Mouse (Mus musculus): Measurements from ENCODE around the gene AI467606. TPM values are rescaled to one million over a fixed set of nuclear protein-coding genes. Genes with fewer than 3 reads are reported as not detected.

Gene AI467606
- total RNA-seq, 2 experiments from 2014 or later: 1.2 to 1.4 TPM

GRCm38 (mm10) chr7:127090154-127091113 lies 725 bp upstream of the AI467606 start:
- DNase-seq (ENCODE audit: low spot score in 2 of 2): no peak
- intact Hi-C loops (cut with DNase I): no loop called here

DNA sequence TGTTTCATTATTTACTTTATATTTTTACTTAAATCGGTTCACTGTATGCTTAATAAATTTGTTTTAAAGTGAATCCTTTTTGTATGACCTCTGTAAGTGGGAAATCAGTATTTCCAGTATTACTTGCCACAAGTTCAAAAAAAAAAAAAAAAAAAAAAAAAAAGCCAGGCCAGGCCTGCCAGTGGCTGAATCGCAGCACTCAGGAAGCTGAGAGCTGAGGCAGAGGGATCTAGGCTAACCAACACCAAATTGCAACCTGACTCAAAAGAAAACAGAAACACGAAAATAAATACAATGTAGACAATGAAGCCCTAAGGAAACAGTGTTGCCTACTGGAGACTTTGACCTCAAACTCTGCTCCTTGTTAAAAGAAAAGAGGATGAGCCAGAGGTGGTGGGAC lies 2.8 kb downstream of the AI467606 start:
- intact Hi-C loops (cut with DNase I): no loop called here

GRCm38 (mm10) chr7:127096456-127096855 lies 5.3 kb downstream of the AI467606 start:
- DNase-seq (ENCODE audit: low spot score in 2 of 2): no peak
- intact Hi-C loops (cut with DNase I): loop anchor here (5.0 kb wide), 1 partner anchor 39 kb away; no protein-coding TSS in a partner anchor

More for the DNA sequence above, 2.8 kb downstream of the AI467606 start:
- no peak for DNase-seq (ENCODE audit: low spot score in 2 of 2)

DNA sequence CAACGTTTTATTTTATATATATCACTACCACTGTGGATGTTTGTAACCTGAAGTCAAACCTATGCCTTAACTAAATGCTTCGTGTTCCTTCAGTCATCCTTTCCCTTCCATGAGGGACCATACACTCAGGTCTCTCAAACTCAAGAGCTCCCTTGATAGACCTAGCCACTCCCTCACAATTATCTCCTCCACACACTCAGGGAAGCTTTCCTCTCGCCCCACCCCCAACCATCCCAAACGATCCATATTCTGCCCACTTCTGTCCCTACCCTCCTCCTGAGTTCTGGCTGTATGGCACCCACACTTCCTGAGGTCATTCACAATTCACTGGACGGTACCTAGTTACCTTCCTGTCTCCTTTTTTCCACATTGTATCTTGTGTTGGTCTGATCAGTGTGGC lies 7.4 kb downstream of the AI467606 start:
- intact Hi-C loops (cut with DNase I): loop anchor here (5.0 kb wide), 1 partner anchor 41 kb away; no protein-coding TSS in a partner anchor
- DNase-seq (ENCODE audit: low spot score in 2 of 2): no peak

- DNase-seq (ENCODE audit: low spot score in 2 of 2): no peak
- intact Hi-C loops (cut with DNase I): loop anchor here (5.0 kb wide), 1 partner anchor 42 kb away; no protein-coding TSS in a partner anchor
Measured at GRCm38 (mm10) chr7:127098950-127099349, 7.8 kb downstream of the AI467606 start.

- no peak for DNase-seq (ENCODE audit: low spot score in 2 of 2)
- intact Hi-C loops (cut with DNase I): loop anchor here (5.0 kb wide), 1 partner anchor 42 kb away; no protein-coding TSS in a partner anchor
Measured at GRCm38 (mm10) chr7:127099528-127099927, 8.4 kb downstream of the AI467606 start.

GRCm38 (mm10) chr7:127101451-127102016 lies 10.4 kb downstream of the AI467606 start:
- intact Hi-C loops (cut with DNase I): loop anchor here (5.0 kb wide), 2 partner anchors 59 to 114 kb away; partner anchors contain the start of gene Kif22
- no peak for DNase-seq (ENCODE audit: low spot score in 2 of 2)

DNA sequence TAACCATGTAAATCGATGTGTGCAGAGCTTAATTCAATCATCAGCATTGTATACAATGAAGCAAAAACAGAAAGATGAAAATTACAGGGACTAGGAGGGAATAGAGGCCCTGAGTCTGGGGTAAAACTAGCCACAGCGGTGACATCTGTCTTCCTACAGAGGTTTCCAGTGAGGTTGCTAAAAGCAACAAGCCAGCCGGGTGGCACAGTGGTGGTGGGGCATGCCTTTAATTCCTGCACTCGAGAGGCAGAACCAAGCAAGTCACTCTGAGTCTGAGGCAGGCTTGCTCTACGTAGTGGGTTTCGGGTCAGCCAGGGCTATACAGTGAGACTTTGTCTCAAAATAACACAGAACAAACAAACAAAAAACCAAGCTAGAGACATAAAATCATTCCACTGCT lies 11.0 kb downstream of the AI467606 start:
- DNase-seq (ENCODE audit: low spot score in 2 of 2): no peak
- intact Hi-C loops (cut with DNase I): loop anchor here (5.0 kb wide), 2 partner anchors 60 to 115 kb away; partner anchors contain the start of gene Kif22

- no peak for DNase-seq (ENCODE audit: low spot score in 2 of 2)
- intact Hi-C loops (cut with DNase I): loop anchor here (2.0 to 5.0 kb wide), 3 partner anchors 62 to 117 kb away; partner anchors contain the start of genes Kif22, Pagr1a and Pagr1b
Measured at GRCm38 (mm10) chr7:127103960-127104359, 12.8 kb downstream of the AI467606 start.

GRCm38 (mm10) chr7:127104560-127105332 lies 13.6 kb downstream of the AI467606 start:
- DNase-seq (ENCODE audit: low spot score in 2 of 2): peak; percentile 82 to 87
- intact Hi-C loops (cut with DNase I): loop anchor here (2.0 to 5.0 kb wide), 3 partner anchors 62 to 117 kb away; partner anchors contain the start of genes Kif22, Pagr1a and Pagr1b

GRCm38 (mm10) chr7:127105551-127105950 lies 14.4 kb downstream of the AI467606 start:
- DNase-seq (ENCODE audit: low spot score in 2 of 2): no peak
- intact Hi-C loops (cut with DNase I): loop anchor here (2.0 kb wide), 1 partner anchor 89 kb away; the partner anchor contains the start of genes Pagr1a and Pagr1b

DNA sequence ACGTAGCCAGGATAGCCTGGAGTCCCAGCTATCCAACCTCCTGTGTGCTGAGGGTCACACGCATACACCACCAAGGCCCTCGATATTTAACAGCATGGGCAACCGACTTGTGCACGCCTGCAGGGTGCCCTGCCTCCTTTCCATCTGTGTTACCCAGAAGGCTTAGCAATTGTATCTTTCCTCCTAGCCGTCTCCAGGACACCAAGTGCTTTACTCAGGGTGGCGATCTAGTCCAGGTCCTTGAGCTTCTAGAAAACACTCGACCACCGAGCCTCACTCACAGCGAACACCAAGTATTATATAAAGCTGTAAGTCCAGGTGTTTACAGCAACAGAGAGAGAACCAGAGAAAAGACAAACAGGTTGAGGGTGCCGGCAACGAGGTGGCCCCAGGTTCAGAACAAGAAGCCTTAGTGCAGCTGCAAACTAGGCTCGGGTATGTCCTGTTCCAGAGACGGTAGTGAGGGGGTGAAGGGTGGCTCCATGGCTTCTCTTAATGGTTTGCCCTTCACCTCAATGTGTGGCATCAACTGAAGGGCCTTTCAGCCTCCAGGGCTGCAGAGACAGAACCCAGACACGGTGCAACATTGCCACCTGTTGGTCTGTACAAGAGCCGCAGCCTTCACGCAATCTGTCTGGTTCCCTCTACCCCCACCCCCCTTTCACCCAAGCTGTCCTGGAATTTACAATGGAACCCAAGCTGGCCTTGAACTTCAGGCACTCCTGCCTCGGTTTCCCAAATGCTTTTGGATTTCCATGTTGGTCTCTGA lies 19.3 kb downstream of the AI467606 start:
- DNase-seq (ENCODE audit: low spot score in 2 of 2): peak; percentile 81 to 83
- intact Hi-C loops (cut with DNase I): loop anchor here (2.0 kb wide), 2 partner anchors 280 to 288 kb away; partner anchors contain the start of gene 4930451I11Rik

GRCm38 (mm10) chr7:127111461-127111860 lies 20.3 kb downstream of the AI467606 start:
- peak in 1 of 2 experiments; percentile 60 for DNase-seq (ENCODE audit: low spot score in 2 of 2)
- intact Hi-C loops (cut with DNase I): loop anchor here (2.0 kb wide), 2 partner anchors 281 to 289 kb away; partner anchors contain the start of gene 4930451I11Rik

DNA sequence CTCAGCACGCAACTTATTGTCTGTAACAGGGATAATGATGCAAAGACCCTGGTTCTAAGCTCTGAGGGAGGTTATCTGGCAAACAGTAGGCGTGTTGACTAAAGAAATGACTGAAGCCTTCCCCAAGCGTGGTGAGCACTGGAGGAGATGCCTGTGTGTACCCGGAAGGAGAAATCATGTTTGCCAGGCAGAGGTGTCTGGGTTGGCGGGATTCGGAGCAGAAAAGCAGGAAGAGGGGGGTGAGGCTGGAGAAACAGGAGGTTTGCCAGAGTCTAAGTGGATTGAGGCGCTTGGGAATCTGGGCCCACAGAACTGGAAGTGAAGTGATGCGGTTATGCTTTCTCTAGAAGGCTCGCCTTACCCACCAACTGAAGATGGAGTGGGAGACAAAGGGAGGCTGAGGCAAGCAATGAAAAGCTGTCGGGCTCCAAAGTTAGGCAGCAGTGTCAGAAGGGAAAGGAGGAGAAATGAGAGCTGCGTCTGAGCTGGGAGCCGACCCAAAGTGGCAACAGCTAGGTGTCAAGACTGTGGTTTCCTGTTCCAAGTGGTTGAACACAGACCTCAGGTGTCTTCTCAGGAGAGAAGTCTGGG lies 21.2 kb downstream of the AI467606 start:
- DNase-seq (ENCODE audit: low spot score in 2 of 2): peak in 1 of 2 experiments; percentile 79
- intact Hi-C loops (cut with DNase I): no loop called here

GRCm38 (mm10) chr7:127112921-127113597 lies 21.9 kb downstream of the AI467606 start:
- DNase-seq (ENCODE audit: low spot score in 2 of 2): peak in 1 of 2 experiments; percentile 51
- intact Hi-C loops (cut with DNase I): no loop called here

- DNase-seq (ENCODE audit: low spot score in 2 of 2): no peak
- intact Hi-C loops (cut with DNase I): no loop called here
Measured at GRCm38 (mm10) chr7:127113614-127114259, 22.6 kb downstream of the AI467606 start.

DNA sequence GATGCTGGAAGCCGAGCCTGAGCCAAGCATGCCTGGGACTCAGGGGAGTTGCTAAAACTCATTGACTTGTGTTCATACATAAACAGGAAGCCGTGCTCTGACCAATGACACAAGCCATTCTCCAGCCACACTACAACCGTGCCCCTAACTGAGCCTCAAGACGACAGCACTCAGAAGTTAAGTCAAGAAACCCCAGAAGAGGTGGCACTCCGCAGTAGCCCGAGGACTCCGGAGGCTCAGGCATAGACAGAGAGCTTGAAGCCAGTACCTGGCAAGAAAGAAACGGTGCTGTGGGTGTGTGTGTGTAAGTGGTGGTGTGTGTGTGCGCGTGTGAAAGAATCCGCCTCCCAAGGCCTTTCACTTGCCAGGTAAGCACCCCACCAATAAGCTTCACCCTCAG lies 23.8 kb downstream of the AI467606 start:
- no peak for DNase-seq (ENCODE audit: low spot score in 2 of 2)

More for the DNA sequence above, 23.8 kb downstream of the AI467606 start:
- intact Hi-C loops (cut with DNase I): loop anchor here (5.0 kb wide), 1 partner anchor 72 kb away; no protein-coding TSS in a partner anchor

All from left cerebral cortex, postnatal 25 days (tissue).